Mouse (Mus musculus) G1E-ER4 (cell line): ENCODE measurements around the gene Vmn1r81. TPM values are rescaled to one million over a fixed set of nuclear protein-coding genes. Genes with fewer than 3 reads are reported as not detected.

Source experiments
- GATA1 ChIP-seq: IDR thresholded peaks from one replicate; pipeline ENCODE4 v1.8.0; 2012; ENCODE audit warnings: low read length, inconsistent platforms
- polyA plus RNA-seq: library from polyadenylated mRNA; stranded (reverse); fragments of >175 nt; gene quantifications from 2 replicates; pipeline ENCODE4 v1.2.3, GENCODE M21; 2012

Vmn1r81 gene
- not detected in 2 replicates for polyA plus RNA-seq

- TF ChIP-seq GATA1: no peak
These were observed at the start of gene Vmn1r81 for GRCm38 (mm10) chr7:12268169-12268568. Vmn1r81 (minus strand) TSS chr7:12268269.

GRCm38 (mm10) chr7:12300130-12300529 lies 32.1 kb upstream of the Vmn1r81 start, which contains the start of gene Vmn1r82:
Vmn1r82 (plus strand) TSS chr7:12300430.
- no peak for TF ChIP-seq GATA1

GRCm38 (mm10) chr7:12204141-12204540 lies 63.9 kb downstream of the Vmn1r81 start:
- no peak for TF ChIP-seq GATA1

Other genes with a start within 250 kb of the Vmn1r81 start
- gene Vmn1r77, start 231.5 kb downstream of the Vmn1r81 start, polyA plus RNA-seq: not detected in 2 replicates
- not detected in 2 replicates for gene Vmn1r78, start 118.0 kb downstream of the Vmn1r81 start, polyA plus RNA-seq
- not detected in 2 replicates for gene Vmn1r79, start 97.0 kb downstream of the Vmn1r81 start, polyA plus RNA-seq
- not detected in 2 replicates for gene Vmn1r80, start 79.0 kb downstream of the Vmn1r81 start, polyA plus RNA-seq
- not detected in 2 replicates for gene Vmn1r82, start 32.2 kb upstream of the Vmn1r81 start, polyA plus RNA-seq
- gene Vmn1r83, start 61.2 kb upstream of the Vmn1r81 start, polyA plus RNA-seq: not detected in 2 replicates
- not detected in 2 replicates for gene Vmn1r84, start 101.0 kb upstream of the Vmn1r81 start, polyA plus RNA-seq
- gene Zfp551, start 154.5 kb upstream of the Vmn1r81 start, polyA plus RNA-seq: 0.15 and 0.28 TPM in 2 replicates
- 3.8 and 4.5 TPM in 2 replicates for gene Zfp606, start 210.0 kb upstream of the Vmn1r81 start, polyA plus RNA-seq
- not detected in 2 replicates for gene 2900092C05Rik, start 244.2 kb upstream of the Vmn1r81 start, polyA plus RNA-seq